In genomic region chr7:74303611-74304300, GRCm38 (mm10) we compare ENCODE assay signal across 15 mouse cellular contexts.
A peak's percentile ranks its signal among the peaks of the same experiment; 100 is the strongest.
DNase-seq lines count a peak whose midpoint lies in the region; ATAC-seq and TF ChIP-seq lines count a peak whose summit lies in the region.
"Had no signal": no experiment of that assay in that cellular context is flagged by ENCODE, and none has a peak within 500 bp of the region (broad histone marks: within the 10 kb centered on the region; RNA-seq: fewer than 3 reads in every experiment).

No protein-coding gene starts in this region.

- DNase-seq in hindbrain, embryonic 11.5 days (ENCODE audit: low spot score) = no peak
- DNase-seq in hindbrain, embryonic 10.5 days (ENCODE audit: low spot score) = no peak
- peak; percentile 56 for DNase-seq in Muller cell, postnatal 12 days (ENCODE audit: inconsistent ontology term)
- no peak for DNase-seq in limb, embryonic 14.5 days (ENCODE audit: low spot score)
- no peak for DNase-seq in spleen, postnatal 4 days (ENCODE audit: low spot score in 2 of 2)
- no peak for DNase-seq in spleen, adult 12 weeks (ENCODE audit: low spot score)
- DNase-seq: cerebellum, adult 11 months; kidney, postnatal 36 days had no signal

- H3K36me3 ChIP-seq in hindbrain, embryonic 11.5 days (ENCODE audit: control insufficient read depth, insufficient read depth, low read length) = no peaks in the 10 kb centered on the region
- H3K36me3 ChIP-seq in hindbrain, embryonic 10.5 days = no peaks in the 10 kb centered on the region
- no peaks in the 10 kb centered on the region for H3K36me3 ChIP-seq in forebrain, embryonic 16.5 days (ENCODE audit: control insufficient read depth, insufficient read depth)
- no peaks in the 10 kb centered on the region for H3K36me3 ChIP-seq in limb, embryonic 14.5 days (ENCODE audit: control insufficient read depth, insufficient read depth, low read length)
- H3K36me3 ChIP-seq: G1E; limb, embryonic 15.5 days had no signal

- H3K4me2 ChIP-seq in hindbrain, embryonic 11.5 days (replicated peaks; ENCODE audit: low read depth, low read length) = no peak overlapping the region
- H3K4me2 ChIP-seq in forebrain, embryonic 16.5 days (ENCODE audit: low read length) = peak overlapping the region; percentile 33
- no peak overlapping the region; the same call in 1 of the 2 replicates for H3K4me2 ChIP-seq in limb, embryonic 14.5 days (replicated peaks; ENCODE audit: low read depth, low read length, severe bottlenecking)
- H3K4me2 ChIP-seq: limb, embryonic 15.5 days had no signal

- no peak overlapping the region for H3K4me3 ChIP-seq in hindbrain, embryonic 11.5 days (ENCODE audit: low read depth, low read length)
- H3K4me3 ChIP-seq in hindbrain, embryonic 10.5 days = no peak overlapping the region
- H3K4me3 ChIP-seq in forebrain, embryonic 16.5 days (replicated peaks; ENCODE audit: low read length) = no peak overlapping the region; the same call in 1 of the 2 replicates
- H3K4me3 ChIP-seq in limb, embryonic 14.5 days (replicated peaks; ENCODE audit: low read length) = no peak overlapping the region
- H3K4me3 ChIP-seq: limb, embryonic 15.5 days; myocyte had no signal

- no peak for ATAC-seq in hindbrain, embryonic 11.5 days (ENCODE audit: low FRiP score)
- peak; percentile 86 for ATAC-seq in forebrain, embryonic 16.5 days
- ATAC-seq in limb, embryonic 14.5 days (ENCODE audit: low FRiP score, low read depth) = no peak
- no peak for ATAC-seq in inflammation-experienced regulatory T-cells, adult 6 months
- ATAC-seq: lung, postnatal 0 days had no signal

- H3K9me3 ChIP-seq in hindbrain, embryonic 11.5 days (ENCODE audit: control insufficient read depth, low read length) = no peaks in the 10 kb centered on the region
- H3K9me3 ChIP-seq in hindbrain, embryonic 10.5 days = no peaks in the 10 kb centered on the region
- no peaks in the 10 kb centered on the region for H3K9me3 ChIP-seq in forebrain, embryonic 16.5 days (ENCODE audit: control insufficient read depth, low read length)
- H3K9me3 ChIP-seq in limb, embryonic 14.5 days (ENCODE audit: control insufficient read depth, low read length) = no peaks in the 10 kb centered on the region
- H3K9me3 ChIP-seq: limb, embryonic 15.5 days had no signal

- no peaks in the 10 kb centered on the region for H3K27me3 ChIP-seq in hindbrain, embryonic 11.5 days (ENCODE audit: control insufficient read depth, insufficient read depth, low read length)
- no peaks in the 10 kb centered on the region for H3K27me3 ChIP-seq in hindbrain, embryonic 10.5 days (ENCODE audit: insufficient read depth, poor library complexity, severe bottlenecking)
- no peaks in the 10 kb centered on the region for H3K27me3 ChIP-seq in forebrain, embryonic 16.5 days (replicated peaks; ENCODE audit: control insufficient read depth, insufficient read depth, low read length)
- H3K27me3 ChIP-seq in limb, embryonic 14.5 days (ENCODE audit: control insufficient read depth, insufficient read depth, low read length) = no peaks in the 10 kb centered on the region
- H3K27me3 ChIP-seq: limb, embryonic 15.5 days had no signal

- H3K9ac ChIP-seq in hindbrain, embryonic 11.5 days (ENCODE audit: low read depth, low read length) = no peak overlapping the region
- peak overlapping the region; percentile 25; the same call in 1 of the 2 replicates for H3K9ac ChIP-seq in forebrain, embryonic 16.5 days (replicated peaks; ENCODE audit: low read depth, low read length)
- peak overlapping the region; percentile 8; the same call in 1 of the 2 replicates for H3K9ac ChIP-seq in limb, embryonic 14.5 days (ENCODE audit: low read depth, low read length, severe bottlenecking)
- H3K9ac ChIP-seq: limb, embryonic 15.5 days had no signal

- no peaks in the 10 kb centered on the region for H3K4me1 ChIP-seq in hindbrain, embryonic 11.5 days (replicated peaks; ENCODE audit: control insufficient read depth, insufficient read depth, low read length)
- H3K4me1 ChIP-seq in hindbrain, embryonic 10.5 days (replicated peaks) = peaks cover 13% of the 10 kb centered on the region
- peaks cover 21% of the 10 kb centered on the region for H3K4me1 ChIP-seq in forebrain, embryonic 16.5 days (replicated peaks; ENCODE audit: control insufficient read depth, insufficient read depth, low read length)
- H3K4me1 ChIP-seq in limb, embryonic 14.5 days (ENCODE audit: control insufficient read depth, insufficient read depth, low read length) = peaks cover 20% of the 10 kb centered on the region

- 71% methylated on average over 14 of the region's 14 CpGs for WGBS in hindbrain, embryonic 11.5 days
- 69% methylated on average over 14 of the region's 14 CpGs for WGBS in hindbrain, embryonic 10.5 days
- 13% methylated on average over 14 of the region's 14 CpGs for WGBS in forebrain, embryonic 16.5 days
- WGBS in limb, embryonic 14.5 days = 36% methylated on average over 14 of the region's 14 CpGs

- H3K27ac ChIP-seq in hindbrain, embryonic 11.5 days (ENCODE audit: low read depth, low read length) = 0 out of 2 replicates have a peak overlapping the region, but pooled peaks have one; percentile 3
- H3K27ac ChIP-seq in hindbrain, embryonic 10.5 days = no peak overlapping the region
- peak overlapping the region; percentile 73 for H3K27ac ChIP-seq in forebrain, embryonic 16.5 days (ENCODE audit: low read length)
- H3K27ac ChIP-seq in limb, embryonic 14.5 days (replicated peaks; ENCODE audit: low read depth, low read length) = no peak overlapping the region
- H3K27ac ChIP-seq: limb, embryonic 15.5 days; stomach, postnatal 0 days had no signal

- no peak for TF ChIP-seq POLR2A in limb, embryonic 14.5 days (IDR thresholded peaks at IDR 0.05; ENCODE audit: borderline replicate concordance, extremely low read depth, insufficient read depth, insufficient read length)

Comparison
In these comparisons a context has a peak if more than half of its experiments do, and no peak if none do; other contexts are left out.
1. H3K27ac ChIP-seq: peak in hindbrain, embryonic 11.5 days (single experiment) and forebrain, embryonic 16.5 days (single experiment); none in hindbrain, embryonic 10.5 days (single experiment) and limb, embryonic 14.5 days (single experiment).